Mouse (Mus musculus) adrenal gland, postnatal 4 days (tissue): ENCODE measurements at regions not wholly inside any gene's neighbourhood (a gene's known extent, or its start where the extent isn't known, plus 50 kb on each side); places are given as distances from the start of the nearest gene placed in this dataset.
A peak's percentile ranks its signal among the peaks of the same experiment; 100 is the strongest.
"Not testable (repeated sequence)": the region's sequence is repeated elsewhere in the genome, so short reads cannot be mapped to it uniquely, and the experiment has no call there.

Experiments
- DNase-seq, 2 experiments: peaks; one replicate each; pipeline ENCODE4 v3.0.0; 2021 to 2022; ENCODE audit warnings: low spot score in 2 of 2, mixed read lengths in 2 of 2

GRCm38 (mm10) chr15:91916946-91917345 is 78.9 kb downstream of the Smgc start:
- no peak for DNase-seq

- no peak for DNase-seq
Observed at GRCm38 (mm10) chr15:91917877-91918276, 79.8 kb downstream of the Smgc start.

DNA sequence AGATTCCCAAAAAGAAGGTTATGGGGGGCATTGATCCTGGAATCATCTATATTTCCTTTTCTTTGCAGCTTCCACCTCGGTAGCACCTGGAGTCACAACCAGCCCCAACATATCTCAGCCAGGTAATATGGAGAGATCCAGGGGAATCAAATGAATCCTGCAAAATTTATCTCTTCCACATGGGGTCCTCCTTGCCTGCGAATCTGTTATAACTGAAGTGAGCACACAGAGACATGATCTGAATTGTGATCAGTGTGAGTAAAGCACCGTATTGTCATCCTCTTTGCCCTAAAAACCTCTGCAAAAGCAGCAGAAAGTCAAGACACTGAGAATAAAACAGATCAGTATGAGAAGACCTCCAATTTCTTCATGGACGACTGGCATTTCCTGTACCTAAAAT is 86.5 kb downstream of the Smgc start:
- DNase-seq, result no peak

- no peak for DNase-seq
Observed at GRCm38 (mm10) chr15:91927492-91927891, 89.4 kb downstream of the Smgc start.

- no peak for DNase-seq
Observed at GRCm38 (mm10) chr15:91928511-91928910, 90.4 kb downstream of the Smgc start.

DNA sequence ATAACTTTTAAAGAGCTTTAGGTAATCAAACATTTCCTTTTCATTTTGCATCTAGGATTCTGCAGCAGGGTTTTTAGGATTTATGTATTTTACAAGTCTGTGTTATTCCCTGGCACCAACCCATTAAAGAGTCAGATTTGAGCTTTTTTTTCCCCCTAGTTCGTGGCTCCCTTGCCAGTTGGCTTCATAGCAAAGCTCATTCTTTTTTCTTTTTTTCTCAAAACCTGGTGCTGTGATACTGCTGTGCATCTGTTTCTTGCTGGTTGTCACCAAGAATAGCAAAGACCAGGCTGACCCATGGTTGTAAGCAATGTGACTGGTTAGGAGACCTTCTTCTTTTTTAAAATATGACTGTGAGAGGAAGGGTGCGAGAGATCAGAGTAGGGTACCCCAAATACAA is 93.7 kb upstream of the Cntn1 start:
- no peak for DNase-seq

DNA sequence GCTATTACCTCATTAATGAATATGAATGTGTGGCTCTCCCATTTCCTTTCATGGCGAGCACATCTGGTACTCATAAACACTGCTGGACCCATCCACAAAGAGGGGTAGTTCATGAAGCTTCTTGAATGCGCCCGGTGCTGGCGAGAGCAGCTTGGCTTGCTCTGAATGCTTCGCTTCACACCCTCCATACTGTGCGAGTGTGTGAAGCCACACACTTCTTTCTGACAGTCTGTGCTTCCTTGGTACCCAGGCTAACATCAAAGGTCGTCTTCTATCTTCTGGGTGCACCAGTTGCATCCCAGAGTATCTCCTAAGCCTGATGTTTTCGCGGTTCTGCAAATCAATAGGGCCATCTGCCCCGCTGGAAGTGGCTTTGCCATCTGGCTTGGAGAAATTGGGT is 85.8 kb upstream of the Cntn1 start:
- DNase-seq, result no peak

GRCm38 (mm10) chr15:91969378-91969777 is 81.6 kb upstream of the Cntn1 start:
- DNase-seq, result peak; percentile 5 to 14

DNA sequence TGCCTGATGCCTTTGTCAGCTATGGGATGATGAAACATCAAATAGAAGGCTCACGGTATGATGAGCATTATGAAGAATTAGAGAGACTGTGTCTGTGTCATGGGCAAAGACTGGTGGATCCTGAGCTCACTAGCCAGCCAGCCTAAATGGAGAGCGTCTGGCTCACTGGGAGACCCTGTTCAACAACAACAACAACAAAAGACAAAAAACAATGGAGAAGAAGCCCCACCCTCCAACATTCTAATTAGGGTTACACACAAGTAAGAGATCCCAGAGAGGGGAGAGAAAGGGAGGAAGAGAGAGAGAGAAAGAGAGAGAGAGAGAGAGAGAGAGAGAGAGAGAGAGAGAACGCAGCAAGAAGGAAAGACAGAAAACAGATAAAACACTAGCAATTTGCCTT is 79.6 kb upstream of the Cntn1 start:
- no peak for DNase-seq

- no peak for DNase-seq
Observed at GRCm38 (mm10) chr15:91971846-91972245, 79.1 kb upstream of the Cntn1 start.

DNA sequence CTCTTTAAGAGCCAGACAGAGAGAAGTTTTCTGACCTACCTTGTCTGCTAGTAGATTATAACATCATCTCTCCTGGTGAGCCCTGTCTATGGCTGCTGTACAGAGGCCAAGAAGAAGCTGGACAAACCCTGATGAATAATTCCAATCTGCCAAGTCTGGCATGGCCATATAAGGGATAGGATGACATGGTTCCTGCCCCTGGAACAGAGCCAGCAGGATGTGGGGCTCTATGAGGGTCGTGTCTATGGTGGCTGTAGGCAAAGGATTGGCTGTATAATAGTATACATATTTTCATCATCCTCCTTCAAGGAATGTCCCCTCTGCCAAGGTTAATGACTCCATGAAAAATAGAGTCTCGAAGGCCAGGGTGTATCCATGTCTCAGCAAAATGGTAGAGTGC is 75.4 kb upstream of the Cntn1 start:
- DNase-seq, result no peak

DNA sequence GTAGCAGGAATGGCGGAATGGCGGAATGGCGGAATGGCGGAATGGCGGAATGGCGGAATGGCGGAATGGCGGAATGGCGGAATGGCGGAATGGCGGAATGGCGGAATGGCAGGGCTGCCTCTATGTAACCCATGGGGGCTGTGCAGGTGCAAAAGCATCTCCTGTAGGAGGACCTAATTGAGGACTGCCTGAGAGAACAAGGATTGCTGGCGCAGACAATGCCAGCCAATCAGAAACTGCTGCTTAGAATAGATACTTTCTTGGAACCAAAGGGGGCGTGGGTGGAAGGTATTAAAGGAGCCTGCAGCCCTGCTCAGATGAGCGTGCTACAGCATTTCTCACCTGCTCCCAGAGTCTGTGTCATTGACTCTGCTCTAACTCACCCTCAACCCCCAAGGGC is 67.8 kb upstream of the Cntn1 start:
- DNase-seq, result not testable (repeated sequence)

DNA sequence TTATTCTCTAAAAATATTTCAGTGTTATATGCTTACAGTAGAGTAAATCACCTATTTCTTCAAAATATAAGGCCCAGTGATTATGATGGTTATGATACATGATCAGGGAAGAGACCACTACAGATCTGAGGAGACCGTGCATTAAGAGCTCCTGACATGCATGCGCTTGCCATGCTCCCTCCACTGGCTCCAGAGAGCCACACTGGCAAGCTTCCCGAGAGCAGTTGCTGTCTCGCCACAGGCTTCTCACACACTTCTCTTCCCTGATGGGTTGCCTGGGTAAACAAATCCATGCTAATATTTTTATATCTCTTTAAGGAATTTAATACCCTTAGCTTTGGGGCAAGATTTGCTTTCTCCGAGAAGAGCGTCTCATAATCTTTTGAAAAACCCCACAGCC is 50.9 kb upstream of the Cntn1 start:
- no peak for DNase-seq
